Mouse (Mus musculus) macrophage (primary cell): Measurements from ENCODE around the gene Tmsb15b1. TPM values are rescaled to one million over a fixed set of nuclear protein-coding genes. Genes with fewer than 3 reads are reported as not detected.
"Not testable (repeated sequence)": the region's sequence is repeated elsewhere in the genome, so short reads cannot be mapped to it uniquely, and the experiment has no call there.

Experiments used
- H3K27ac ChIP-seq: fragments of 350-480 bp; formaldehyde crosslinking; 2 replicates; pipeline ENCODE4 v1.9.0; 2021
- H3K36me3 ChIP-seq: fragments of 350-480 bp; formaldehyde crosslinking; 2 replicates; pipeline ENCODE4 v1.9.0; 2021; ENCODE audit errors: inconsistent target
- H3K4me3 ChIP-seq: fragments of 350-480 bp; formaldehyde crosslinking; 2 replicates; pipeline ENCODE4 v1.9.0; 2021; ENCODE audit errors: inconsistent target
- H3K79me2 ChIP-seq: fragments of 350-480 bp; formaldehyde crosslinking; 2 replicates; pipeline ENCODE4 v1.9.0; 2021; ENCODE audit errors: inconsistent target
- WGBS: methylation state at CpG from one replicate; pipeline ENCODE4 v1.1.7; 2026; ENCODE audit warnings: inconsistent platforms; ENCODE audit not compliant: missing documents; 5-methylcytosine and 5-hydroxymethylcytosine counted together
- polyA plus RNA-seq: library from polyadenylated mRNA; stranded (reverse); fragments of 250-400 nt; gene quantifications from 3 replicates; pipeline ENCODE4 v1.2.4, GENCODE M21; 2018; ENCODE audit warnings: inconsistent platforms
- total RNA-seq, 78 experiments: library from RNA; depleted of rRNA; stranded (reverse); fragments of 250-400 nt; gene quantifications; 1 replicate in 9 of 78; 2 replicates in 24 of 78; 3 replicates in 43 of 78; 4 replicates in 2 of 78; pipeline ENCODE4 v1.2.4; 2018; ENCODE audit warnings: inconsistent platforms in 56 of 78

Gene Tmsb15b1
- total RNA-seq (2018; cell fraction: chromatin; rRNA removed) = not detected
- under 1 TPM in 5 of 26 experiments, not detected in 21; 0.42 to 0.74 (median 0.51) TPM for total RNA-seq (2018; cell fraction: cytosol; rRNA removed)
- not detected for total RNA-seq (2018; cell fraction: nucleus; rRNA removed)
- polyA plus RNA-seq = not detected in 3 replicates

GRCm38 (mm10) chrX:136976424-136977084 is at the start of gene Tmsb15b1, which contains the start of gene Tmsb15l:
Tmsb15b1 (minus strand) TSS chrX:136976874.
Tmsb15l (minus strand) TSS chrX:136976869.
- Histone ChIP-seq H3K79me2 (no peaks in the 10 kb centered on the region), H3K36me3 (no peaks in the 10 kb centered on the region), H3K27ac (no peak within 1 kb of the TSS), H3K4me3 (no peak within 1 kb of the TSS)
- WGBS = 30% methylated on average over 12 of the region's 15 CpGs

- Histone ChIP-seq H3K79me2 (no peaks in the 10 kb centered on the region), H3K36me3 (no peaks in the 10 kb centered on the region)
- WGBS = 9% methylated on average over 1 of the region's 1 CpGs
Measured at GRCm38 (mm10) chrX:137019310-137019709, 42.6 kb upstream of the Tmsb15b1 start.

DNA sequence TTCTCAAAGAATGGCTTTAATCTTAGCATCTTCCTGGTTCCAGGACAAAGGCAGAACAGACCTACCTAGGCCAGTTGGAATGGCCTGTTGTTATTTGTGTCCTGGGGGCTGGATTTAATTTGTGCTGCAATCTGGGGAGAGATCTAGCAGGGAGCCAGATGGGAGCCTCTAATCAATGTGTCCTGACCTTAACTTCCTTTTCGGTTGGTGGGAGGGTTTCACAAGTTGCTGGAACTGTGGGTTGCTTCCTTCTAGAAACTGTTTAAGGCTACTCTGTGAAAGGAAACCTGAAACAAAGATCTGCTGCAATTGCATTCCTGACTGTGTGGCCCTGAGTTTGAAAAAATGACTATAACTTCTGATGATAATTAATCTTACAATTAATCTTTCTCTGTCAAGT is 41.0 kb upstream of the Tmsb15b1 start:
- Histone ChIP-seq H3K36me3 (no peaks in the 10 kb centered on the region), H3K79me2 (no peaks in the 10 kb centered on the region), H3K4me3 (no peak overlapping the region), H3K27ac (no peak overlapping the region)
- WGBS = 20% methylated on average over 1 of the region's 1 CpGs

More at GRCm38 (mm10) chrX:137019310-137019709, 42.6 kb upstream of the Tmsb15b1 start:
- Histone ChIP-seq H3K27ac (no peak overlapping the region), H3K4me3 (no peak overlapping the region)

DNA sequence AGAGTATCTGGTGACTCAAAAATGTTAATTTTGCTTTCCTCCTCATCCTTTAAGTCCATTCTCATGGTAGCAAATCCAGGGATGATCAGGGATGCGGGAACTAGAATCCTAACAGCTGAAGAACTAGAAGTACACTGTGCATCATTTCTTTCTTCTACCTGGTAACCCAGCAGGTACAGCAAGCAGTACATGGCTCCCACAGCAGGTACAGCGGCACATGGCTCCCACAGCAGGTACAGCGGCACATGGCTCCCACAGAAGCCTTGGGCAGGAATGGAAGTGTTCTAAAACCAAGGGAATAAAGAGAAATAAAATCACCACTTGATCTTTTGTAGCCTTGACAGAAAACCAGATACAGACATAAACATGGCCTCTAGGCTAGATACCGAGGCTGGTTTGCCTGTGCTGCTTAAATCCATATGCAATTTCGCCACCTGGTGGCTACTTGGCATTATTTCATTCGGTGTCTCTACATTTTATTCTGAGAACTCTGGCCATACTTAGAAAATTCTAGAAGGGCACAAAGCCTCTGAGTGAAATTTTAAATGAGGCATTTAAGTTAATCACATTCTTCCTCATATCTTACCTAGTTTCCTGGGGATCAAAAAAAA is 38.5 kb upstream of the Tmsb15b1 start:
- WGBS = 49% methylated on average over 5 of the region's 6 CpGs
- Histone ChIP-seq H3K4me3 (no peak overlapping the region), H3K79me2 (no peaks in the 10 kb centered on the region), H3K27ac (no peak overlapping the region), H3K36me3 (no peaks in the 10 kb centered on the region)

DNA sequence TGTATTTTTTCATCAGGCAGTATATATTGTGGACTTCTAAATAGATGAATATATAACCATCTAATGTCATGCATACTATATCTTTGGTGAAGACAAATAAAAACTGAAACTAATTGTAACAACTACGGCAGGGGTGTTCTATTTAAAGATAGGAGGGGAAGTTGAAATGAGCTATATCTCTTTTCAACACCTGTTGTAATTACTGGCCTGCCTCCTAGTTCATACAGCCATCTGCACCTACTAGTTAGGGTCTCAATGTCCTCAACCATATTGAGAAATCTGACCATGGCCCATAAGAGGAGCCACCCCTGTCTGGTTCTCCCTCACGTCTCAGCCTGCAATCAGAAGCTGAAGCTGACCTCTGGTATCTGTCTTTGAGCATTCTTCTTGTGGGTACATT is 19.6 kb upstream of the Tmsb15b1 start:
- Histone ChIP-seq H3K36me3 (no peaks in the 10 kb centered on the region), H3K79me2 (no peaks in the 10 kb centered on the region), H3K27ac (no peak overlapping the region), H3K4me3 (no peak overlapping the region)
- 58% methylated on average over 2 of the region's 2 CpGs for WGBS

- Histone ChIP-seq H3K36me3 (no peaks in the 10 kb centered on the region), H3K27ac (no peak overlapping the region), H3K4me3 (no peak overlapping the region), H3K79me2 (no peaks in the 10 kb centered on the region)
- 67% methylated on average over 13 of the region's 14 CpGs for WGBS
Measured at GRCm38 (mm10) chrX:136993641-136994040, 17.0 kb upstream of the Tmsb15b1 start.

DNA sequence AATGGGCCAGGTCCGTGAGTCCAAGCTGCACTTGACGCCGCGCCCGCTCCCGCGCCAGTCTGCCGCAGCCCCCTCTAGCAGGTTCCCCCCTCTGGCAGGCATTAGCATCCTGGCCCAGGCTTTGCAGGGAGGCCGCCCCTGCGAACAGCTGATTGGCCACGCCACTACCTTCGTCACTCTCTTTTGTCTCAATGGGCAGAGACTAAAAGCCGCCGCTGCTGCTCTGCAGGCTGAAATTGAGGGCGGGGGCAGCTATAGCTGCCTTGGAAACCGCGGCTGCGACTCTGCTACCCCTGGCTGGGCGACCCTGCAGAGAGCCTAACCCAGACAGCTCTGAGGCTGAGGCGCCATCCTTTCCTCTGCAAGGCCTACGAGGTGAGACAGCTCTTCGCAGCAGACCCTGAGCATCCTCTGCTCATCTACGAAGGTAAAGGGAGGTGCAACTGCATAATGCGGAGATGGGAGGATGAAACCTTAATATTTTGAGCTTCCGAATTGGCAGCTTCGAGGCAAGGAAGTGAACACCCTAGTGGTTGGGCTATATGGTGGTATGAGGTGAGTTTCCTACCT is 16.4 kb upstream of the Tmsb15b1 start, which contains the start of gene Zcchc18:
Zcchc18 (plus strand) TSS at position 178 of the 570 bp plus-strand sequence.
- no peak within 1 kb of the TSS for H3K27ac ChIP-seq
- 20% methylated on average over 26 of the region's 26 CpGs for WGBS
- H3K4me3 ChIP-seq = no peak within 1 kb of the TSS
- H3K79me2 ChIP-seq = no peaks in the 10 kb centered on the region
- H3K36me3 ChIP-seq = no peaks in the 10 kb centered on the region

DNA sequence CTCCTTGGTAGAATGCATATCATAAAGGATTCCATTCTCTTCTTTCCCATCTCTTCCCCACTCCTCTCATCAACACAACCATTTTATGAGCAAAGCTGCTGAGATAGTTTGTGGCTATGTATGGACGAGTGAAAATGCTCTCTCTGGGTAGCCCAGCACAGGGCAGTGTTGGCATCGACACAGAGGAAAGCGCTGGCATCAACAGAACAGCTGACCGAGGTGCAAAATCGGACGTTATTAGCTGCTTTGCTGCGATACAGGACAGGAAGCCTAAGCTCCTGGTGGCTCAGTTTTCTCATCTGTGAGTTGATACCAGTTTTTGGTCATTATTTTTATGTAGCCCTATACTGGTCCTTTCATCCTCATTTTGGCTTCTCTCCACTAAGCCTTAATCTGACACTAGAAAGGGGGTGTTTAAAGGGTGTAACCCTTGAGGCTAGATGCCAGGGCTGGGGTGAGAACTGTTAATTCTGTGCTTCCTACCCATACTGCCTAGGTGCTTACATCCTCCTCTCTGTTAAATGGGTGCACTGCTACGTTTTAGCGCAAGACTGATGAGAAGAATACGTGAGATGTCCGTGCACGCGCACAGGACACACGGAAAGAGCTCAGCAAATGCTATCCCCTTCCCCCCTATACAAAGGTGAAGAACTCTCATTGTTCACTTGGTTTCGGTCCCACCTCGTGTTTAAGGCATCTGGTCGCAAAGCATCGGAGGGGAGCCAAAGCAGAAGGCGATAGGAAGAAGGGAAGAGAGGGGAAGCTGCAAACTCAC is 15.7 kb upstream of the Tmsb15b1 start:
- 22% methylated on average over 14 of the region's 19 CpGs for WGBS
- Histone ChIP-seq H3K4me3 (no peak overlapping the region), H3K79me2 (no peaks in the 10 kb centered on the region), H3K27ac (no peak overlapping the region), H3K36me3 (no peaks in the 10 kb centered on the region)

- H3K79me2 ChIP-seq = no peaks in the 10 kb centered on the region
- H3K36me3 ChIP-seq = no peaks in the 10 kb centered on the region
- 65% methylated on average over 2 of the region's 2 CpGs for WGBS
- H3K4me3 ChIP-seq = no peak overlapping the region
- H3K27ac ChIP-seq = no peak overlapping the region
Measured at GRCm38 (mm10) chrX:136991274-136991673, 14.6 kb upstream of the Tmsb15b1 start.

GRCm38 (mm10) chrX:136986039-136986438 is 9.4 kb upstream of the Tmsb15b1 start:
- no peaks in the 10 kb centered on the region for H3K79me2 ChIP-seq
- no peaks in the 10 kb centered on the region for H3K36me3 ChIP-seq
- no peak overlapping the region for H3K27ac ChIP-seq
- no peak overlapping the region for H3K4me3 ChIP-seq

DNA sequence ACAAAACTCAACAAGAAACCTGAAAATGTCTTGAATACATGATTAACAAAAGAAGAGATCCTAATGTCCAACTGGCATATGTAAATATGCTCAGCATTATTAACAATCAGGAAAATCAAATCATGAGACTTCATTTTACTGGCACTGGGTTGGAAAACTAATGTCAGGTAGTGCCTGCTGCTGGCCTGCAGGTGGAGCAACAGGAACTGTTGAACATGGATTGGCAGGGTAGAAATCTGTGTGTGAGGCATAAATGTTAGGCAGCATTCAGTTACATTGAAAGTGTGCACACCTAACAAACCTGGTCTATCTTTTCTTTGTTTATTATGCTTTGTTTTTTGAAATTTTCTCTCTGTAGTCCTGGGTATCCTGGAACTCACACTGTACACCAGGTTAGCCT is 1.9 kb upstream of the Tmsb15b1 start:
- no peaks in the 10 kb centered on the region for H3K79me2 ChIP-seq
- H3K36me3 ChIP-seq = no peaks in the 10 kb centered on the region
- no peak overlapping the region for H3K4me3 ChIP-seq
- H3K27ac ChIP-seq = no peak overlapping the region

DNA sequence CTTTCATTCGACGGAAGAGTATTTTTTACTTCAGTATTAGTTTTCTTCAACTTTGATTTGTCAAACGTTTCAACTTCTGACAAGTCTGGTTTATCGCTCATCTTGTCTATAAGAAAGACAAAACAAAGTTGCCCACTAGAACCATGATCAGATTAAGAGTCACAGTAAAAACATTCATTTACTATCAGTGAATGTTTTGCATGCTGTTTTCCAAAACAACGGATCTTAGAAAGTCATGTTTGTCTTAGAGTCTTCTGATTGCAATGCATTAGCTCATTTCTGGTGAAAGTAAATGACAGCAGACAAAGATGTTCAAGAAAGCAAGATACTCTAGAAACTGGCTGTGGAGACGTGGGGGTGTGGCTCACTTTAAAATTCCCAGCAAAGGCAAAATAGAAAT is 1.3 kb downstream of the Tmsb15b1 start, which contains the start of gene Tmsb15b2:
Tmsb15b2 (minus strand) TSS at position 101 of the 400 bp plus-strand sequence.
- 92% methylated on average over 6 of the region's 6 CpGs for WGBS
- H3K4me3 ChIP-seq, H3K27ac ChIP-seq, H3K36me3 ChIP-seq, H3K79me2 ChIP-seq: not testable (repeated sequence)

DNA sequence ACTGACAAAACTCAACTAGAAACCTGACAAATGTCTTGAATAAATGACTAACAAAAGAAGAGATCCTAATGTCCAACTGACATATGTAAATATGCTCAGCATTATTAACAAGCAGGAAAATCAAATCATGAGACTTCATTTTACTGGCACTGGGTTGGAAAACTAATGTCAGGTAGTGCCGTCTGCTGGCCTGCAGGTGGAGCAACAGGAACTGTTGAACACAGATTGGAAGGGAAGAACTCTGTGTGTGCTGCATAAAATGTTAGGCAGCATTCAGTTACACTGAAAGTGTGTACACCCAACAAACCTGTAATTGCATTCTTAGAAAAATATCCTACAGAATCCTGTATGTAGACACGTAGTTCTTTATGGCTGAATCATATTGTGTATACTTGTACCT is 17.0 kb downstream of the Tmsb15b1 start:
- WGBS = 28% methylated on average over 2 of the region's 2 CpGs

DNA sequence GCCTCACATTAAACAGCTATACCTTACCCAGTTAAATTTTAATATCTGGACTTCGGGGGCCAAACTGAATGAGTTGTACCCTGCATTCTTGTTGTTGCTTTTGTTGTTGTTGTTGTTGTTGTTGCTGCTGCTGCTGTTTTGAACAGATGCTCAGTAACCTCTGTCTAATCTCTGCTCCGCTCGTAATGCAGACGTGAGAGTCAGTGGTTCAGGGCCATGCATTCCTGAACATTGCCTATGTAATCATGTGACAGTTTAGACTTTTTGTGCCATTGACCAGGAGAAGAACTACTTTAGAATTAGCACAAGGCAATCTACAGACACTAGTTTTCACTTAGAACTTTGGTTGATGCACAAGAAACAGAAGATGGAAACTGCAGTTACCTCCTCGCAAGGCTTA is 18.4 kb downstream of the Tmsb15b1 start:
- H3K36me3 ChIP-seq, H3K79me2 ChIP-seq: not testable (repeated sequence)
- WGBS = 80% methylated on average over 3 of the region's 5 CpGs

More for the DNA sequence above, 17.0 kb downstream of the Tmsb15b1 start:
- Histone ChIP-seq H3K36me3 (no peaks in the 10 kb centered on the region), H3K79me2 (no peaks in the 10 kb centered on the region), H3K4me3 (no peak overlapping the region), H3K27ac (no peak overlapping the region)

More for the DNA sequence above, 18.4 kb downstream of the Tmsb15b1 start:
- not testable (repeated sequence) for H3K4me3 ChIP-seq, H3K27ac ChIP-seq
